Mouse (Mus musculus) ovary, postnatal 14 days (tissue): ENCODE data around the gene Zfp473.
"Not testable (repeated sequence)": the region's sequence is repeated elsewhere in the genome, so short reads cannot be mapped to it uniquely, and the experiment has no call there.

Experiments
- DNase-seq: peaks from one replicate; pipeline ENCODE4 v3.0.0; 2022; ENCODE audit warnings: low spot score

Gene Zfp473

DNA sequence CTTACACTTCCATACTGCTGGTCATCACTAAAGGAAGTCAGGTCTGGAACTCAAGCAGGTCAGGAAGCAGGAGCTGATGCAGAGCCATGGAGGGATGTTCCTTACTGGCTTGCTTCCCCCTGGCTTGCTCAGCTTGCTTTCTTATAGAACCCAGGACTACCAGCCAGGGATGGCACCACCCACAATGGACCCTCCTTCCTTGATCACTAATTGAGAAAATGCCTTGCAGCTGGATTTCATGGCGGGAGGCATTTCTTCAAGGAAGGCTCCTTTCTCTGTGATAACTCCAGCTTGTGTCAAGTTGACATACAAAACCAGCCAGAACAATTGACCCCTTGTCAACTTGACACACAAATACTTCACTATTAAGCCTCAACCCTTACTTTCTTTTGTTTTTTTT is at the start of gene Zfp473:
Gene Zfp473, minus strand, starts transcription at position 101 of the 400 bp plus-strand sequence.
- not testable (repeated sequence) for DNase-seq

DNA sequence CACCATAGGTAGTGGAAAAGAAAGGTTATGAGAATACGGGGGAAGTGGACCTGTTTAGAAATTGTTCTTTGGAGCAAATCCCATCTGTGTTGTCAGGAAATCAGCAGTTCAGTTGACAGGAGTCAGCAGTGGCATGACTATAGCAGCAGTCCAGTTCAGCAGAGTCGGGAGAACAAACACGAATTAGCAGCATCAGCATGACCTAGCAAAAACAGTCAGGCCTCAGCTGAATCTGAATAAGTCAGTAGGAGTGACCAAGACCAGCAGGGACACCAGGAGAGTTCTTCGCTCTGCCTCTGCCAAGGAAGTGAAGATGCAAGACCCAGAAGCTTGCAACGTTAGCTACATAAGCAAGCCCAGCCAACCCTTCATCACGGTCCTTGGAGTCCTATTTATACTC is 41.9 kb upstream of the Zfp473 start:
- no peak for DNase-seq

DNA sequence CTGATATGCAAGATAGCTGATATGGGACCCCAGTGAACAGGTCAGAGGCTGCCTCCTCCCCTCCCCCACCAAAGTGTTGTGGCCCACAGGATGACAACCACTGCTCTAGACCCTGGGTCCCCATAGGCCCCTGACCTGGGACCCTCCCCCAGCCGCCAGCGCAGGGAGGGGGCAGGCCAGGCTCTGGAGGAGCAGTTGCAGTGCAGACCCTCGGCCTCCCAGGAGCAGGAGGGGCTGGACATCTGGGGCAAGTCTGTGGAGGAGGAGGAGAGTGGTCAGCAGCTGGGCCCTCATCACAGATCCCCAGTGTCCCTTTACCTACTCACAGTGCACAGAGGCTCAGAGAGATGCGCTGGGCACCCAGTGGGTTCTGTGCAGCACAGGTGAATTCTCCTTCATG is 39.2 kb upstream of the Zfp473 start:
- DNase-seq, result no peak

DNA sequence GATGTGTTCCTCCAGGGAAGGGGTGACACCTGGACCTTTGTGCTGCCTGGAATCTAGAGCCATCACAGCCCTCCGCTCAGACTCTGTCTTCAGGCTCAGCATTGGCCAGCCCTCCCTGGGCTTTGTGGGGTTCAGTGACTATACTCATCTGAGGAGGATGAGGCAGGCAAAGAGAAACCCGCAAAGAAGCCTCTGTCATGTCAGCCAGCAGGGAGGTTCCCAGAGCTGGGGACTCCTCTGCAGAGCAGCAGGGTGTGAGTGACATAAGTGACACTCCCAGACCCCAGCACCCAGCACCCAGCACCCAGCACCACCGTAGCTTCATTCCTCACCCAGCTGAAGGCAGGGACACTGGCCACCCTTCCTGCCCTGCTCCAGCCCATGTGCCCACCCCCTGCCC is 38.7 kb upstream of the Zfp473 start:
- no peak for DNase-seq

DNA sequence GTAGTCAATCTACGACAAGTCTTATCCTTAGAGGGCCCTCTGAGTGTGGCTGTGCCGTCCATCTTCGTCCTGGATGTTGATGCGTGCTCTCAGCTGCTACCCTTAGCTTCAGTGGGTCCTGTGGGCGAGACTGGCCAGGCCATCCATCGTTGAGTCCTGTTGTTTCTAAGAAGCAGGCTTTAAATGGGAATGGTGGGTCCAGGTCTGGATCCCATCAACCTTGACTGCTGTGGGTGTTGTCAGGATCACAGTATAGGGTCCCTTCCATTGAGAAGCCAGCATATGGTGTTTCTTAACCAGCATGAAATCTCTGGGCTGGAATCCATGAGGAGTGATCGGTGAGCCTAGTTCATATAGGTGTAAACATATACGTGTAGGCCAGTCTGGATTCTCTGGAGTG is 29.3 kb upstream of the Zfp473 start:
- no peak for DNase-seq

DNA sequence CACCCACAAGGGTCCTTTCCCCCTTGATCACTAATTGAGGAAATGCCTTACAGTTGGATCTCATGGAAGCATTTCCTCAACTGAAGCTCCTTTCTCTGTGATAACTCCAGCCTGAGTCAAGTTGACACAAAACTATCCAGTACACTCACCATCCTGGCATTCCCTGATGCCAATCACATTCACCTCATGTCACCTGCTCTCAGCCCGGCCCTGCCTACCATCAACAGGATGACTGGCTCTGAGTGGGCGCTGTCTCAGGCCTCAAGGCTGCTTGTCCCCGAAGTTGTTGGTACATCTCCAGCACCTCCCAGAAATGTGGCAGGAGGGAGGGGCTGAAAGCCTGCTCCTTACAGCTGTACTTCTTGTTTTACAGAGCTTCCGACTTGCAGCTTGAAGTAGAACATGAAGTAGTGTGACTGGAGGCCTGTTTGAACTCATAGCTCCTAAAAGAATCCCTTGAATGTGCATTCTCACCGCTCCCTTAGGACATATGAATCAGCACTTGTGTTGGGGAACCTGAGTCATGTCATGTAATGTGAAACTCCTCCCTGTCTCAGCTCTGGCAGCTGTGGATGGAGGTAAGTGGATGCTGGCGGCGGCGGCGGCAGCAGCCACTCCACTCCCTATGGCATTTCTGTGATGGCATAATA is 26.1 kb upstream of the Zfp473 start:
- no peak for DNase-seq

DNA sequence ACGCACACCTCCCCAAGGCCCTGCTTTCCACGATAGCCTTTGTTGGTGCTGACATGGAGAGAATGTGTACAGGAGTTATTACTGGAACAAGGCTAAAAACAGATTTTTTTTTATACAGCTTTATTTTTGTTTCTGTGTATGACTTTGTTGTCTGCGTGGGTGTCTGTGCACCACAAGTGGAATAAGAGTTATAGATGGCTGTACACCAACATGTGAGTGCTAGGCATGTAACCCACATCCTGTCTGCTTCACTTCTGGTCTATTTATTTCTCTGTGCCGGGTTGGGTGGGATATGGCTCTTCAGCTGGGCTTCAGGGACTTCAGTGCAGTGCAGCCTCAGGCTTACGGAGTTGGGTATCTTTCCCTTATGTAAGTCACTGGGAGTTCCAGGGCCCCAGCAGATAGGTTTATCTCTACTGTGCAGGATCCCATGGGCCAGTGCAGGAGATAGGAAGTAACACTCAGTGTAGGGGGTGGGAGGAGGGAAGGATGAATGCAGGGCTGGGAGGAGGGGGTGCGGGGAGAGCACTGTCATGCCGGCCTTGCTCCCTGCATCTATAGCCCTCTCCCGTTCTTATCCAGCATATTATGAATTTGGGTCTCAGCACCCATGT is 21.8 kb upstream of the Zfp473 start:
- no peak for DNase-seq

DNA sequence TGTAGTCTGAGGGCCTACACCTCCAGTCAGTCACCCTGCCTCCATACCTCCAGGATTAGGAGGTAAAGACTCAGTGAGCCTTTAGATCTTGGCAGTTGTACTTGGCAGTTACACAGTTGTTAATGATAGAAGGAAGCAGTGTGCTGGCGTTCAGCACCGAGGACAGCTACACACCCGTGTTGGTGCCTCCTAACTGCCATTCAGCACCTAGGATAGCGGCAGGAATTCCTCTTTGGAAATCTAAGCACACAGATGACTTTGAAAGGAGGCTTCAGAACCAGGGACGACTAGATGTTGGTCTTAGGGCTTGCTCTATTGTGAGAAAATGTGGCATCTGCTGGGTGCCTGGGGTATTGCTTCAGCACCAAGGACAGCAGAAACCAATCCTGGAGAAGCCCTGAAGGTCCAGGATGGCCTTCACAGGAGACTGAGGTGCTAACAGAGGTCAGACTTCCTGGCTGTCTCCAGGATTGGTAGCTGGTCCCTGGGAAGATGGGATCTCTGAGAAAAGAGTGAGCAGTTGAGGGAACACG is 19.3 kb upstream of the Zfp473 start:
- DNase-seq, result peak; percentile 74

DNA sequence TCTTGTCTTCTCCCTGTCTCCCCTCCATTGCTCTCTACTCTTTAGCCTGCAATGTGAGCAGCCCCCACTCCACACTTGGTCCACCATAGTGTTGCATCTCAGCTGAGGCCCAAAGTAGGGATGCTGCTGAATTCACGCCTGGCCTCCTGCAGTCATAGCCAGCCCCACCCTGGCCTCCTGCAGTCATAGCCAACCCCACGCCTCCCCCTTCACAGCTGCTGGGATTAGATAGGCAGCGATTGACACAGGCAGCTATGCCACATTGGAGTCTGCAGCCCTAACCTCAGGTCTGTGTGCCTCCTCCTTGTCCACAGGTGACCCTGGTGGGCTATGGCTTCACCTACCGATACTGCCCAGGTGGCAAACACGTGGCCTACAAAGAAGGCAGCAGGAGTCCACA is 17.3 kb upstream of the Zfp473 start:
- no peak for DNase-seq

DNA sequence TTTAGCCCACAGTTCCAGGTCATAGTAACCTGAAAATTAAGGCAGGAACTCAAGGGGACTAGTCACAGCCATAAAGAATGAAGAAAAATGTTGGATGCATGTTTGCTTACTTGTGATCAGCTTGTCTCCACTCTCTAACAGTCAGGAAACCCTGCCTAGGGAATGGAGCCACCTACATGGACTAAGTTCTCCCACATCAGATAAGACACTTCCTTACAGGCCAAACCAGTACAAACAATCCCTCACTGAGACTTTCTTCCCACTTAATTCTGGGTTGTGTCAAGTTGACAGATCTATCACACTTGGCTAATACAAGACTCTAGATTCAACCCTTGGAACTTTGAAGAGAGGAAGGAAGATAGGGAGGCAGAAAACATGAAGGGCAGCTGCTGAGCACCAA is 9.5 kb upstream of the Zfp473 start:
- no peak for DNase-seq

DNA sequence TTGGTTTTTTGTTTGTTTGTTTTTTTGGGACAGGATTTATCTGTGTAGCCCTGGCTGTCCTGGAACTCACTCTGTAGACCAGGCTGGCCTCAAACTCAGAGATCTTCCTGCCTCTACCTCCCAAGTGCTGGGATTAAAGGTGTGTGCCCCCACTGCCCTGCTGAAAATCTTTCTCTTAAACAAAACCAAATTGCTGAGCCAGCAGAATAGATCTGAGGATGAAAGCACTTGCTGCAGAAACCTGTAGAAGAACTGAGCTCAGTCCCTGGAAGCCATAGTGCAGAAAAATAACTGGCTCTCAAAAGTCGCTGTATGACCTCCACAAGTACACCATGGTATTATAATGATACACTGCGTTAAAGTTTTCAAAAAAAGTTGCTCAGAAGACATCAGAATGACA is 6.3 kb upstream of the Zfp473 start:
- DNase-seq, result no peak

DNA sequence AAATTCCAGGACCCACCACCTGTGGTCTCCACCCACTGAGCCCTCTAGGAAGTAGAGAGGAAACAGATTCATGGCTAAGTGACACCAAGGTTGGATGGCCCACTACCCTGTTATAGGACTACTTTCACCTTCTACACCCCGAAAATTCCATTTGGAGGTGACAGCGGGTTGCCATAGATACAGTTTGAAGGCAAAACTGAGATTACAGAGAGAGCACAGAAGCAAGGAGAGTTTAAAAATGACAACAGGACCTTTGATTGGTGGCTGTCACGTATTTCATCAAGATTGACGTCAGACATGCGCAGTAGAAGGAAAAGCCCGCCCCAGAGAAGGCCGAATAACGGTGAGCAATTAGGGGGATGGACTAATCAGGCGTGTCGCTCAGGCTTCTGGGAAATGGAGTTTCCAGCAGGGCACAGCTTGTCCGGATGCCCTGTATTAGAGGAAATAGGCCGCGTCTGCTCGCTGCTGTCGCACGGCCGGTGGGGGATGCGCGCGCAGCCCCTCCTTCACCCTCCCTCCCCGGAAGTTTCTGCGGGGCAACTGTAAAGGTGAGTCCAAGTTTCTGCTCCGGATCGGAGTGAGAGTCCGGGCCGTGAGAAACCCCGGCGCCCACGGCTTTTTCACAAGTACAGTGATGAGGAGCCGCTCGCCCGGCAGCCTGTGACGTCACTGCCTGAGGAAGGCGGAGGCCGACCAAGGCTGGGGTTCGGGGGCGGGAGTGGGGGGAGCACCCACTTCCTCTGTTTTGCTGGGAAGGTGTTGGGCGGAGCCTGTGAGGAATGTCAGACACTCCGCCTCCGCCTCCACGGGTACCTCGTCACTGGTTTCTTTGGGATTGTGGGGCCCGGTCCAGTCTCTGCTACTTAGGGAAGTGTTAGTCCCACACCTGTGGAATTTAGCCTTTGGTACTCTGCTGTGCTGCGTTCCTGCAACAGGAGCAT is 2.5 kb downstream of the Zfp473 start, which contains the start of gene Vrk3:
Gene Vrk3, plus strand, starts transcription at position 313 of the 944 bp plus-strand sequence.
- peak; percentile 82 for DNase-seq

DNA sequence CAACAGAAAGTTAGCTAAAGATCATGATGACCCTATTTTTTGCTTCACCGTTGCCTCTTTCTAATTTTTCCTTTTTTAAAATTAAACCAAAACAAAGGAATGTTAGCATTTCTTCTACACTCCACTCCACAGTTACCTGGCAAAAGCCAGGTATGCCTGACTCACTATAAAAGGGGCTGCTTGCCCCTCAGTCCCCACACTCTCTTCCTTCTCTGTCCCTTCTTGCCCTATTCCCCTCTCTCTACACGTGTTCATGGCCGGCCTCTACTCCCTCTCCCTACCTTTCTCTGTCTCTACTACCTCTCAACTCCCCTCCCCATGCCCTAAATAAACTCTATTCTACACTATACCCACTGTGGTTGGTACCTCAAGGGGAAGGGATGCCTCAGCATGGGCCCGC is 3.7 kb downstream of the Zfp473 start:
- DNase-seq, result no peak

DNA sequence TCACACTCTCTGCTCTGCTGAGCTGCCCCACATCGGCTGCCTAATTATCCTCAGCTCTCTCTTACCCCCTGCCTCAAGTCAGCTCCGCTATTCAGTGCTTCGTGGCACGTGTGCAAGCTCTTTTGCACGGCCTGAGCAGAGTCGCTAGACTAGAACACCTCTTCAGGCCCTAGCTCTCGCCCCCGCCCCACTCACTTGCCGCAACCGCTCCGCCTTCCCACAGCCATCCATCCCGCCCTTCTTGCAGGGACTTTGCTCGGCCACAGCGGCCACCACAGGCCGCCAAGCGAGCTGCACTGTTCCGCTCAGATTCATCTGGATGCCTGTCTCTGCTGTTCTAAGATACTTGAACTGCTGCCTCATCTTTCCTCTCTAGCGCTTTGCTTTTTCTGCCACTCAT is 5.8 kb downstream of the Zfp473 start:
- peak; percentile 44 for DNase-seq

DNA sequence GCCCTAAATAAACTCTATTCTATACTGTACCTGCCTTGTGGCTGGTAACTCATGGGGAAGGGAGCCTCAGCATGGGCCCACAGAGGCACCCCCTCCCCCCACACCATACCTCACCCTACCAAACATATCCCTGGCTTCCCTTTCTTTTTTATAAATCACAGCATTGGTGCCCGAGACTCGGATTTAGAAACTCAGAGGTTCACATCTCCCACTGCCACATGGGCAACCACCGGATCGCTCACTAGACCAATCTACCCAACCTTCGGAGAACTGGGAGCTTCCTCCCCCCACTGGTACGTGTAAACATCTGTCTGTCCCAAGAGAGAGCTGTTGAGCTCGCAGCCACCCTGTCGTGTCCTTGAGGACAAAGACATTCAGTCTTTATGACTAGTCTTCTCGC is 6.6 kb downstream of the Zfp473 start:
- DNase-seq, result no peak

DNA sequence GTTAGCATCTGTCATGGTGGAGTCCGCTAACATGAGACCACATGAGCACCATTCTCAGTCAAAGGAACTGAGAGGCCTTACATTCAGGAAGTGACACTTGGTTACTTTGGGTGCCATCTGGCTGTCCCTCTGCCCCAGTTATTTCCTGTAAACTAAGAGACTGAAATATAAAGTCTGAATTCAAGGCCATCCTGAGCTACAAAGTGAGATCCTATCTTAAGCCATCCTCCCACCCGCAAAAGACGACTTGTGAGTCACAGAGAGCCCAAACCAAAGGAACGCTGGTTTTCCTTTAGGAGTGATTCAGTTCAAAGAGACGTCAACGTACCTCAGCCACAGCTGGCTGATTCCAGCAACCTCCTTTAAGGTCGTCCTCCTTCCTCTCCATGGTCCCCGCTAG is 9.5 kb downstream of the Zfp473 start:
- no peak for DNase-seq

DNA sequence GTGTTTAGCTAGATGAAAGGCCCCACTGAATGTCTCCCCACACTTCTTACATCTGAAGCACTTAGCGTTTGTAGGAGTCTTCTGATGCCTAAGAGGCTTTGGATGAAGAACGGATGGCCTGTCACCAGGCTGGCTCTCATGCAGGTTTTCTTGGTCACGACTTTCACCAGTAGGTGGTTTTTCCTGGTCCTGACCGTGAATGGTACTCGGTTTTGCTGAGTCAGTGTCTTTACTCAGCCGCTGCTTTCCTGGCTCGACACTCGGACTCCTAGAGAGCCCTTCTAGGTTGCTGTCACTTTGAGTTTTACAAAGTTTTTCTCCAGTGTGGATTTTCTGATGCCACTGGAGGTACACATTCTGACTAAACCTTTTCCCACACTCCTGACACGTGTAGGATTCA is 17.1 kb downstream of the Zfp473 start:
- no peak for DNase-seq

DNA sequence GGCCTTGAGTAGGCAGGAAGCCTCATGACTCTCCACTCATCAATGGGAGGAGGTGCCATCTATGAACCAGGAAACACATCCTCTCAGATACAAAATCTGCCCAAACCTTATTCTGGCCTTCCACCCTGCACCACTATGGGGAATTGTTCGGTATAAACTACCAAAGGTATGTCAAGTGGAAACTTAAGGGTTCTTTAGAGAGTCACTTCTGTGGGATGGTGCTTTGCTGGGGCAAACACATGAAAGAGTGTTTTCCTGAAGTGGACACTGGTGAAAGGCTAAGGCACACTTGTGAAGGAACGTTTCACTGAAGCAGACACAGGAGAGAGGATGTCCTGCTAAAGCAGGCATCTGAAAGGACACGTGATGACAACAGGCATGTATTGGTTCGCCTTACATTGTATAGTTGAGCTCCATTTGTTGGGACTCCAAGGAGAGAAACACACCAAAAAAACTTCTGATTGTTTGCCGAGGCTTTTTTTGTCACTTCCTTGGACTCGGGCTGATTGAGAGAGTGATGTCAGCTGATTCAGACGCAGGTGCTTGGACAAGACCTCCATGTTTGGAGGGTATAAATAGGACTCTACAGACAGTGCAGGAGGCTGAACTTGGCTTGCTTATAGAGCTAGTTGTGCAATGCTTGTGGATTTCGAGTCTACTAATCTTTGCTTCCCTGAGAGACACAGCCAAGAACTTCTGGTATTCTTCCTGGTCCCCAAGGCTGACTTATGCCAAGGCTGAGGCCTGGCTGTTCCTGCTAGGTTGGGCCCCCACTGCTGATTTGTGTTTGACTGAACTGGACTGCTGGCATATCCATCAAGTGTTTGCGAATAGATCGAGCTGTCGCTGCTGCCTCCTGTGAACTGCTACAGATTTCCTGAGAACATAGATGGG is 22.5 kb downstream of the Zfp473 start:
- no peak for DNase-seq

DNA sequence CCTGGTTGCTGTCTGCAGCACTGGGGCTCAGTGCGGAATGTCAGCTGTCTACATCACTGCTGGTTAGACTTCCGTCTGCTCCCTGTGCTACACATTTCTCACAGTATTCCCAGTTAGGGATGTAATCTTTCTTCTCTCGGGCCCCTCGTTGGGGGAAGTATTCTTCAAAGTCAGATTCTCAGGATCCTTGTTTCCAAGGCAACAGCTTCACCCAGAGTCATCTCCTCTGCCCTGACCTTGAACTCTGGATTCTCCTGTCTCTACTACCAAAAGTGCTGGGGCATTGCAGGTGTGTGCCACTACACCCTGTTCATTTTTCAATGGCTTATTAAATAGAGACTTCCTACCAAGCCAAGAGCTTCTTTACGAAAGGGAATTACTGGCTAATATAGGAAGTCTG is 23.7 kb downstream of the Zfp473 start:
- no peak for DNase-seq

DNA sequence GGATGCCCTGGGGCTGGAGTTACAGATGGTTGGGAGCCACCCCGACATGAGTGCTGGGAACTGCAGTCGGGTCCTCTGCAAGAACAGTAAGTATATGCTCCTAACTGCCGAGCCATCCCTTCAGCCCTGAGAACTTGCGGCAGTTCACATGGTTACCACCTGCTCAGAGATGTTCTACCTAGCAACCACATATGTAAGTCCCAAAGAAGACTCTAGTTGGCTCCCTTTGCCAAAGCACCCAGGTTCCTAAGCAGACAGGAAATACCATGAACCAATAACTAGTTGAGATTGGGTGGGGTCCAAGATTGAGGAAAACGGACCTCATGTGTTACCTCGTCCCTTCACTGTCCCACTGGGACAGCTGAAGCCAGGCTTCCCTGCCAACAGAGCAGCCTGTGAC is 24.5 kb downstream of the Zfp473 start:
- DNase-seq, result no peak

DNA sequence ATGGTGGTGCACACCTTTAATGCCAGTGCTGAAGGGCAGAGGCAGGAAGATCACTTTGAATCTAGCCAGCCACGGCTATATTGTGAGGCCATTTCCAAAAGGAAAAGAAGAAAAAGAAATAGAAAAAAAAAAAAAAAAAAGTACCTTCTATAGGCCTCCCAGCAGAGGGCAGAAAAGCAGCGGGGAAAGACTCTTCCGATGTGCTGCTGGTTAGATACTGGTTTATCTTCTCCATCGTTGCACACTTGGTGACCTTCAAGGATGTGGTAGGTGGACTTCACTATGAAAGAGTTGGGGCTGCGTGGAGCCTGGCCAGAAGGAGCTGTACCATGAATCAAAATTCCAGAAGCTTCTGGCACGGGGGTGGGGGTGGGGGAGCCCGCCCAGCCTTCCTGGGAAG is 26.5 kb downstream of the Zfp473 start:
- no peak for DNase-seq

DNA sequence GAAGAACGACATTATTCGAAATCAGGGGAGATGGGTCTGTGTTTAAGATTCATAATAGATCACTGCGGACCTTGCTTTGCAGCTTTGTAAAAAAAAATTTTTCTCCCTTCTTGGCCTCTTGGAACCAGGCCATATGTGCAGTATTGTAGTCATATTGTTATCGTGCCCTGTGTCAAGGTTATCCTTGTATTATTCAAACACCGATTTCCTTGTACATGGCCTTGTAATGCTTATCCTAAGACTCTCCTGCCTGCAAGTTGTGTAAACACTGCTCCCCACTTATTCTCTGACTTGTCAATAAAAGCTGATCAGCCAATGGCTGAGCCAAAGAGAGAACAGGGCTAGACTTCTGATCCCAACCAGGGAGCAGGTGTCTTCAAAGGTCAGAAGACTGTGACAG is 28.8 kb downstream of the Zfp473 start:
- DNase-seq, result no peak
